Mouse (Mus musculus) lung, embryonic 16.5 days (tissue): ENCODE data around the gene Mecom. TPM values are rescaled to one million over a fixed set of nuclear protein-coding genes. Genes with fewer than 3 reads are reported as not detected.

ENCODE experiments used
- ATAC-seq: fragments of 200-750 bp; cut with Nextera tagmentation; 2 replicates; pipeline ENCODE4 v1.8.0; 2017; ENCODE audit warnings: low read depth, mild to moderate bottlenecking, moderate library complexity
- H3K27ac ChIP-seq: fragments of 300-500 bp; sonication (generic); 2 replicates; pipeline ENCODE4 v1.5.1; 2014; ENCODE audit warnings: mild to moderate bottlenecking, control low read depth, low read length
- H3K27me3 ChIP-seq: fragments of 300-500 bp; sonication (generic); 2 replicates; pipeline ENCODE4 v1.6.1; 2014; ENCODE audit warnings: low read depth, low read length, mixed read lengths; ENCODE audit not compliant: control insufficient read depth, insufficient read depth
- H3K36me3 ChIP-seq: fragments of 300-500 bp; sonication (generic); 2 replicates; pipeline ENCODE4 v1.6.1; 2014; ENCODE audit warnings: low read length; ENCODE audit not compliant: control insufficient read depth, insufficient read depth
- H3K4me1 ChIP-seq: fragments of 300-500 bp; sonication (generic); replicated peaks from 2 replicates; pipeline ENCODE4 v1.6.1; 2014; ENCODE audit warnings: low read length, mixed read lengths; ENCODE audit not compliant: control insufficient read depth, insufficient read depth
- H3K4me2 ChIP-seq: fragments of 300-500 bp; sonication (generic); 2 replicates; pipeline ENCODE4 v1.6.1; 2014; ENCODE audit warnings: low read depth, low read length, control low read depth
- H3K4me3 ChIP-seq: fragments of 300-500 bp; sonication (generic); 2 replicates; pipeline ENCODE4 v1.5.1; 2014; ENCODE audit warnings: mild to moderate bottlenecking, low read length, control low read depth
- H3K9ac ChIP-seq: fragments of 300-500 bp; sonication (generic); 2 replicates; pipeline ENCODE4 v1.6.1; 2014; ENCODE audit warnings: low read length, control low read depth
- H3K9me3 ChIP-seq: fragments of 300-500 bp; sonication (generic); 2 replicates; pipeline ENCODE4 v1.6.1; 2016; ENCODE audit warnings: low read length; ENCODE audit not compliant: control insufficient read depth
- WGBS: fragments of 180-500 bp; shearing (Covaris S2); extraction: QIAGEN DNeasy Blood & Tissue Kit; methylation state at CpG from one replicate; pipeline ENCODE4 v1.1.7; 2014; 5-methylcytosine and 5-hydroxymethylcytosine counted together
- polyA plus RNA-seq: library from polyadenylated mRNA; unstranded; fragments of >200 nt; fragmentation: Nextera tagmentation; extraction: Ambion mirVana; gene quantifications from 2 replicates; pipeline ENCODE4 v1.2.1, GENCODE M21; 2015

Gene Mecom
- polyA plus RNA-seq, 1 experiment from 2014 or later, result 73.4 TPM

DNA sequence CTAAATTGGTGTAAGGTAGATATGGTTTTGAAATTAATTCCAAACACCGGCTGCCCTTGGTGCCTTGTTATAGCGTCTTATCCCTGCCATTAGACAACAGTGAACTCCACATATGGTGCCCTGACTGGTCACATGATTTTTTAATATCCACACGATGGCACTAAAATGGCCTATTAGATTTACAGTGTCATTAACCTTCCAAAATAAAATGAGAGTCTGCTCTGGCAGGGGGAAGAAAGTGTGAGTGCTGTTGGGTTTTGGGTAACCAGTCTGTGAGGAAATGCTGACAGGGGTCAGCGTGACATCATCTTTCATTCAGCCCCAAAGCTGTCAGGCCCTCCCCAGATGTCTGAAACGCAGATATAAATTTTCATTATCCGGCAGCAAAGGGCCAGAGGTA lies 461.7 kb downstream of the Mecom start:
- Histone ChIP-seq H3K27me3 (no peaks in the 10 kb centered on the region), H3K9me3 (no peaks in the 10 kb centered on the region), H3K9ac (no peak overlapping the region), H3K4me1 (peaks cover 8% of the 10 kb centered on the region), H3K4me3 (no peak overlapping the region), H3K27ac (no peak overlapping the region), H3K36me3 (no peaks in the 10 kb centered on the region), H3K4me2 (no peak overlapping the region)
- no peak for ATAC-seq
- WGBS, result 65% methylated on average over 6 of the region's 6 CpGs

GRCm38 (mm10) chr3:30083842-30084241 lies 464.0 kb downstream of the Mecom start:
- no peaks in the 10 kb centered on the region for H3K36me3 ChIP-seq
- no peaks in the 10 kb centered on the region for H3K9me3 ChIP-seq
- no peak overlapping the region for H3K4me2 ChIP-seq
- no peak overlapping the region for H3K9ac ChIP-seq
- H3K27ac ChIP-seq, result no peak overlapping the region
- ATAC-seq, result no peak
- no peak overlapping the region for H3K4me3 ChIP-seq
- no peaks in the 10 kb centered on the region for H3K27me3 ChIP-seq
- peaks cover 17% of the 10 kb centered on the region for H3K4me1 ChIP-seq
- 71% methylated on average over 1 of the region's 1 CpGs for WGBS

GRCm38 (mm10) chr3:30083268-30083667 lies 464.5 kb downstream of the Mecom start:
- Histone ChIP-seq H3K36me3 (no peaks in the 10 kb centered on the region), H3K27me3 (no peaks in the 10 kb centered on the region), H3K4me3 (no peak overlapping the region), H3K4me1 (peaks cover 17% of the 10 kb centered on the region), H3K9ac (no peak overlapping the region), H3K9me3 (no peaks in the 10 kb centered on the region), H3K27ac (no peak overlapping the region), H3K4me2 (no peak overlapping the region)
- WGBS, result 83% methylated on average over 9 of the region's 9 CpGs
- ATAC-seq, result no peak

- 63% methylated on average over 7 of the region's 7 CpGs for WGBS
- Histone ChIP-seq H3K4me2 (no peak overlapping the region), H3K9ac (no peak overlapping the region), H3K9me3 (no peaks in the 10 kb centered on the region), H3K27ac (peak overlapping the region; percentile 2; the same call in 1 of the 2 replicates), H3K27me3 (no peaks in the 10 kb centered on the region), H3K4me1 (peaks cover 17% of the 10 kb centered on the region), H3K4me3 (no peak overlapping the region), H3K36me3 (no peaks in the 10 kb centered on the region)
- ATAC-seq, result peak; percentile 49; the same call in 1 of the 2 replicates
Measured at GRCm38 (mm10) chr3:30080827-30081226, 467.0 kb downstream of the Mecom start.

- Histone ChIP-seq H3K9ac (no peak overlapping the region), H3K9me3 (no peaks in the 10 kb centered on the region), H3K27ac (no peak overlapping the region), H3K27me3 (no peaks in the 10 kb centered on the region), H3K4me2 (no peak overlapping the region), H3K36me3 (no peaks in the 10 kb centered on the region), H3K4me1 (peaks cover 12% of the 10 kb centered on the region), H3K4me3 (no peak overlapping the region)
- peak; percentile 62 for ATAC-seq
- 70% methylated on average over 7 of the region's 7 CpGs for WGBS
Measured at GRCm38 (mm10) chr3:30076522-30076921, 471.3 kb downstream of the Mecom start.

DNA sequence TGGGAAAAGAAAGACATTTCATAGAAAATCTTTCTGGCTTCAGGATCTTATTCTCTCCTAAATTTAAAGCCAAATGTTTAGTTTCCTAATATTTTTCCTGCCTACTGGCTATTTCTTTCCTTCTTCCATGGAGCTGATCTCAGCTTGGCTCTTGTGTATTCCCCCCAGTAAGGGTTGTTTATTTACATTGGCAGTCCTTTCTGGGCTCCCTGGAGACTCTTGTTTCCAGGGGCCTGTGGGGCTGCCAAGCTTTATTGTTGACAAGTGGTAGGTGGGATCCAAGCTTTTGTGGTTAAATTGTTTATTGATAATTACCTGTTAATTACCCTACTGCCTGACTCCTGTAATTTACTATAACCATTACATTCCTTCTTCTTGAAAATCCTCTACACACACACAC lies 476.5 kb downstream of the Mecom start:
- ATAC-seq, result no peak
- no peak overlapping the region for H3K9ac ChIP-seq
- H3K4me1 ChIP-seq, result peaks cover 4% of the 10 kb centered on the region

GRCm38 (mm10) chr3:30066519-30066918 lies 481.3 kb downstream of the Mecom start:
- ATAC-seq, result no peak
- H3K9me3 ChIP-seq, result no peaks in the 10 kb centered on the region

More for the DNA sequence above, 476.5 kb downstream of the Mecom start:
- Histone ChIP-seq H3K9me3 (no peaks in the 10 kb centered on the region), H3K36me3 (no peaks in the 10 kb centered on the region), H3K4me3 (no peak overlapping the region), H3K27me3 (no peaks in the 10 kb centered on the region), H3K27ac (no peak overlapping the region), H3K4me2 (no peak overlapping the region)

GRCm38 (mm10) chr3:30060058-30060457 lies 487.8 kb downstream of the Mecom start:
- no peaks in the 10 kb centered on the region for H3K27me3 ChIP-seq
- H3K27ac ChIP-seq, result no peak overlapping the region
- no peak overlapping the region for H3K4me3 ChIP-seq
- H3K4me2 ChIP-seq, result no peak overlapping the region
- ATAC-seq, result no peak
- H3K4me1 ChIP-seq, result no peaks in the 10 kb centered on the region
- H3K9ac ChIP-seq, result no peak overlapping the region
- 59% methylated on average over 7 of the region's 7 CpGs for WGBS
- H3K36me3 ChIP-seq, result no peaks in the 10 kb centered on the region
- H3K9me3 ChIP-seq, result no peaks in the 10 kb centered on the region

More at GRCm38 (mm10) chr3:30066519-30066918, 481.3 kb downstream of the Mecom start:
- 54% methylated on average over 7 of the region's 7 CpGs for WGBS
- H3K27ac ChIP-seq, result no peak overlapping the region
- no peak overlapping the region for H3K4me2 ChIP-seq
- no peaks in the 10 kb centered on the region for H3K27me3 ChIP-seq
- peaks cover 4% of the 10 kb centered on the region for H3K4me1 ChIP-seq
- H3K9ac ChIP-seq, result no peak overlapping the region
- H3K4me3 ChIP-seq, result no peak overlapping the region
- H3K36me3 ChIP-seq, result no peaks in the 10 kb centered on the region

GRCm38 (mm10) chr3:30059615-30060014 lies 488.2 kb downstream of the Mecom start:
- no peak for ATAC-seq
- Histone ChIP-seq H3K4me3 (no peak overlapping the region), H3K27ac (no peak overlapping the region), H3K4me2 (no peak overlapping the region), H3K27me3 (no peaks in the 10 kb centered on the region), H3K36me3 (no peaks in the 10 kb centered on the region), H3K9ac (no peak overlapping the region), H3K9me3 (no peaks in the 10 kb centered on the region), H3K4me1 (no peaks in the 10 kb centered on the region)
- 53% methylated on average over 4 of the region's 4 CpGs for WGBS

- WGBS, result 89% methylated on average over 6 of the region's 6 CpGs
- no peak overlapping the region for H3K4me2 ChIP-seq
- H3K27me3 ChIP-seq, result no peaks in the 10 kb centered on the region
- no peak for ATAC-seq
- no peak overlapping the region for H3K4me3 ChIP-seq
- H3K36me3 ChIP-seq, result no peaks in the 10 kb centered on the region
- no peak overlapping the region for H3K9ac ChIP-seq
- H3K9me3 ChIP-seq, result no peaks in the 10 kb centered on the region
- H3K27ac ChIP-seq, result no peak overlapping the region
- peaks cover 5% of the 10 kb centered on the region for H3K4me1 ChIP-seq
Measured at GRCm38 (mm10) chr3:30051287-30051686, 496.5 kb downstream of the Mecom start.
